Mouse (Mus musculus): Measurements from ENCODE around the gene Gpc4.

The Gpc4 gene

GRCm38 (mm10) chrX:52151100-52151499 lies 14.0 kb downstream of the Gpc4 start:
- no peak for DNase-seq (ENCODE audit: low read depth, low spot score)

- no peak for DNase-seq (ENCODE audit: low read depth, low spot score)
These were observed 19.5 kb downstream of the Gpc4 start for GRCm38 (mm10) chrX:52145563-52145962.

GRCm38 (mm10) chrX:52144491-52144890 lies 20.6 kb downstream of the Gpc4 start:
- DNase-seq (ENCODE audit: low read depth, low spot score) = no peak

GRCm38 (mm10) chrX:52140316-52140715 lies 24.7 kb downstream of the Gpc4 start:
- no peak for DNase-seq (ENCODE audit: low read depth, low spot score)

GRCm38 (mm10) chrX:52138461-52139075 lies 26.5 kb downstream of the Gpc4 start:
- DNase-seq (ENCODE audit: low read depth, low spot score) = no peak

GRCm38 (mm10) chrX:52138033-52138432 lies 27.0 kb downstream of the Gpc4 start:
- DNase-seq (ENCODE audit: low read depth, low spot score) = no peak

- DNase-seq (ENCODE audit: low read depth, low spot score) = no peak
These were observed 28.5 kb downstream of the Gpc4 start for GRCm38 (mm10) chrX:52136525-52136924.

GRCm38 (mm10) chrX:52129604-52130003 lies 35.4 kb downstream of the Gpc4 start:
- peak; percentile 59 for DNase-seq (ENCODE audit: low read depth, low spot score)

- peak; percentile 36 for DNase-seq (ENCODE audit: low read depth, low spot score)
These were observed 36.3 kb downstream of the Gpc4 start for GRCm38 (mm10) chrX:52128794-52129193.

- DNase-seq (ENCODE audit: low read depth, low spot score) = no peak
These were observed 51.4 kb downstream of the Gpc4 start for GRCm38 (mm10) chrX:52113651-52114050.

GRCm38 (mm10) chrX:52109663-52110062 lies 55.4 kb downstream of the Gpc4 start:
- peak; percentile 23 for DNase-seq (ENCODE audit: low read depth, low spot score)

GRCm38 (mm10) chrX:52108966-52109365 lies 56.1 kb downstream of the Gpc4 start:
- DNase-seq (ENCODE audit: low read depth, low spot score) = no peak

GRCm38 (mm10) chrX:52103771-52104170 lies 61.3 kb downstream of the Gpc4 start:
- no peak for DNase-seq (ENCODE audit: low read depth, low spot score)

GRCm38 (mm10) chrX:52101940-52102339 lies 63.1 kb downstream of the Gpc4 start:
- no peak for DNase-seq (ENCODE audit: low read depth, low spot score)

- no peak for DNase-seq (ENCODE audit: low read depth, low spot score)
These were observed 63.6 kb downstream of the Gpc4 start for GRCm38 (mm10) chrX:52101445-52101844.

GRCm38 (mm10) chrX:52087726-52088348 lies 77.2 kb downstream of the Gpc4 start:
- DNase-seq (ENCODE audit: low read depth, low spot score) = peak; percentile 38

GRCm38 (mm10) chrX:52086885-52087573 lies 78.0 kb downstream of the Gpc4 start:
- DNase-seq (ENCODE audit: low read depth, low spot score) = no peak

- no peak for DNase-seq (ENCODE audit: low read depth, low spot score)
These were observed 81.5 kb downstream of the Gpc4 start for GRCm38 (mm10) chrX:52083557-52083956.

GRCm38 (mm10) chrX:52072410-52072809 lies 92.6 kb downstream of the Gpc4 start:
- no peak for DNase-seq (ENCODE audit: low read depth, low spot score)

GRCm38 (mm10) chrX:52053416-52053815 lies 111.6 kb downstream of the Gpc4 start:
- DNase-seq (ENCODE audit: low read depth, low spot score) = no peak

GRCm38 (mm10) chrX:52052011-52052410 lies 113.0 kb downstream of the Gpc4 start:
- no peak for DNase-seq (ENCODE audit: low read depth, low spot score)

- no peak for DNase-seq (ENCODE audit: low read depth, low spot score)
These were observed 114.1 kb downstream of the Gpc4 start for GRCm38 (mm10) chrX:52050941-52051340.

- no peak for DNase-seq (ENCODE audit: low read depth, low spot score)
These were observed 125.2 kb downstream of the Gpc4 start for GRCm38 (mm10) chrX:52039875-52040274.

All from ZHBTc4 (cell line).